Mouse (Mus musculus): ENCODE measurements around the gene Morc3.
"Not testable (repeated sequence)": the region's sequence is repeated elsewhere in the genome, so short reads cannot be mapped to it uniquely, and the experiment has no call there.

The Morc3 gene

GRCm38 (mm10) chr16:93818691-93819324, 13.1 kb upstream of the Morc3 start:
- in situ Hi-C loops (cut with MboI, MseI): no loop called here

- in situ Hi-C loops (cut with MboI, MseI): no loop called here
Measured at GRCm38 (mm10) chr16:93819325-93819696, 12.6 kb upstream of the Morc3 start.

- in situ Hi-C loops (cut with MboI, MseI): no loop called here
Measured at GRCm38 (mm10) chr16:93820040-93820439, 11.9 kb upstream of the Morc3 start.

DNA sequence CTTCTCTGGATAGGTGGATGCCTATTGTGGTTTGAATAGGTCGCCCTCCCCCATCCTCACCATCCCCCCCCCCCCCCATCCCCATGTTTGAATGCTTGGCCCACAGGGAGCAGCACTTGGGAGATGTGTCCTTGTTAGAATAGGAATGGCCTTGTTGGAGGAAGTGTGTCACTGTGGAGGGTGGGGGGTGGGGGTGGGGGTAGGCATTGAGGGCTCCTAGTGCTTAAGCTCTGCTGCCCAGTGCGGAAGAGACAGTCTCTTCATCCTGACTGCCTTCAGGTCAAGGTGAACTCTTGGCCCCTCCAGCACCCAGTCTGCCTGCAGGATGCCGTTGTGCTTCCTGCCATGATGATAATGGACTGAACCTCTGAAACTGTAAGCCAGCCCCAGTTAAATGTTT, 10.2 kb upstream of the Morc3 start:
- in situ Hi-C loops (cut with MboI, MseI): no loop called here

DNA sequence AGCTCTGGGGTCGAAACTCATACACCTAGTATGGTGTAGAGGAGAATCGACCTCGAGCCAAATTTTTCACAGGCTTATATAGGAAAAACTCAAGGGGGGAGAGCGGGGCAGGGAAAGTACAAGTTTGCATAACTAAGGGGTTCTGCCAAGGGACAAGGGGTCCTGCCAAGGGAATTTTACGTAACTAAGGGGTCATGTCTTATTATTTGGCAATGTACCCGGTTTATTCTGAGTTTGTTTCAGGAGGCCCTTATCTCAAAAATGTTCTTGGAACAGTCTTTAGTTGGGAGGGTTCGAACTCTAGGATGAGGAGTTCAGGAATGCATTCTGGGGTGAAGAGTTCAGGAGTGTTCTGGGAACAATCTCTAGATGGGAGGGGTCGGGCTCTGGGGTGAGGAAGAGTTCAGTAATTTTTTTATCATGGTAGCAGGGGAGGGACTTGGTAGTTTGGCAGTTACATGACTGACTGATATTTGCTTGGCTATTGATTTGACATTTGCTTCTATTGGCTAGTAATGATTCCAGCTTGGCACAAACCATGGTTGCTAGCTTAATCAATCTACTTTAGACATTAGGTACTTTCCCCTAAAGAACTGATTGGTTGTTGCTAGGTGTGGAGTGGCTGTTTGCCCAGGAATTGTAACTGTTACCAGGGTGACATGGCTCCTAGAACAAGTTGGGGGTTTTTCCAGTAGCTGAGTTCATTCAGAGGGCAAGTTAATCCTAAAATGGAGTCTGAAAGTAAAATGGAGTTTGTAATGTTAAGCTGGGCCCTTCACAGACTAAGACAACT, 9.3 kb upstream of the Morc3 start:
- in situ Hi-C loops (cut with MboI, MseI): not testable (repeated sequence)

DNA sequence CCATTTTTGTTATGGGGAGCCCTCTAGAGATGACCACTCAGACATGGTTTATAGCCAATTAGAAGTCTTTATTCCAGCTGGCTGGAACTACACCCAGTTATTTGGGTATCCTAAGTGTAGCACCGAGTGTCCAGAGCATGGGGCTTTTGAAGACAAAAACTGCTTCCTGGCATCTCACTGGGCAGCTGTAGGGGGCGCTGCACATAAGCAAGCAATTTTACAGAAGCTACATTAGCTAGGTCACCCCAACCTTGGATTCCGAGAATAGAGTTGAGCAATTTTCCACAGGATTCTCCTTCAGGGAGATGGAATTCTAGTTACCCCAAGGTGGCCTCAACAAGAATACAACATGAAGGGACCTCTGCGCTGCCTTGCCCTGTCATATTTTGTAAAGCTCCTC, 7.1 kb upstream of the Morc3 start:
- in situ Hi-C loops (cut with MboI, MseI): no loop called here

- in situ Hi-C loops (cut with MboI, MseI): no loop called here
Measured at GRCm38 (mm10) chr16:93825463-93825862, 6.5 kb upstream of the Morc3 start.

DNA sequence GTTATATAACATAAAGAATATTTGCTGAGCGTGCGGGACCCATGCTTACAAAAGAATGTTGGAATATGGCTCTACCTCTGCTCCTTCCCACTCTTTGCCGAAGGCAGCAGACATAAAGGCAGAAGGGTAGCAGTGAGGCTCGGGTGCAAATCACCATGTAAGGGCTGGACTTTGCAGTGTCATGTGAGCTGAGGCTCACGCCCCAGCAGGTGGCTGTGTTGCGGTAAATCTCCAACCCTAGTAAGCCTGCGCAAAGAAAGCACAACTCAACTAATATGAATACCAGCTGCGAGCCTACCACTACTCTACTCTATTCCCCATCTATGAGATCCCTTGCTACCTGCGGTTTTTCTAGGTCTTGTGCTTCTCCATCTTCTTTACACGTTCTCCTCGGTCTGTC, 5.9 kb upstream of the Morc3 start:
- in situ Hi-C loops (cut with MboI, MseI): no loop called here

- in situ Hi-C loops (cut with MboI, MseI): not testable (repeated sequence)
Measured at GRCm38 (mm10) chr16:93826478-93826877, 5.4 kb upstream of the Morc3 start.

DNA sequence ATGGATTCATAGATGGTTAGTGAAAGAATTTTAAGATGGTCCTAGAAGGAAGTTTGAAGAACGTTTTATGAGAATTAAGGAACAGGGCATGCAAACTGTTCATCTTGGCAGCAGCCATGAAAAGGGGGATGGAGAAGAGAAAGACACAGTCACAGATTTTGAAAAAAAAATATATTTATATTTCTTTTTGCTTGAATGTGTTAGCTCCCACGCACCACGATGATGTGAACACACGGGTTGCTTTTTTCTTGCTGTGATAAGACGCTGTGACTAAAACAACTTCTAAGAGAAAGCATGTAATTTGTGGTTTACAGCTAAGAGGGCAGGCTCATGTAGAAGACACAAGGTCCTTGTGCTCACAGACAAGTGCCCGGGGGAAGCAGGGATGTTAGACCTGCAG, 5.0 kb upstream of the Morc3 start:
- in situ Hi-C loops (cut with MboI, MseI): no loop called here

- in situ Hi-C loops (cut with MboI, MseI): no loop called here
Measured at GRCm38 (mm10) chr16:93829526-93829925, 2.4 kb upstream of the Morc3 start.

DNA sequence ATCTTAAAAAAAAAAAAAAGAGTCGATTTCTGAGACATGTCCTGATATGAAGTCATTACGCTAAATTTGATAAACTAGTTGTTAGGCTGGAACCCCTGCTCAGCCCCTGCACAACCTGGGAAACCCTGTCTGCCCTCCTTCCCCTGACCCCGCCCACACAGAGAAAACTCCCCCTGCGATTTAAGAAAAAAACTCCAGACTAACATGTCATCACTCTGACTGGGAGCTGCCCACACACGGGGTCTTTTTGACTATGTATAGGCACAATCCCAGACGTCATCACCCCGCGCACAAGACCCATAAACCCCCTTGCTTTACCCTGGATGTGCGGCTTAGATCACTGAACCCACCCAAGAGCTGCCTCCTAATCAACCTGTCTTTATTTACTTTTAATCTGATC, 1.9 kb upstream of the Morc3 start:
- in situ Hi-C loops (cut with MboI, MseI): no loop called here

GRCm38 (mm10) chr16:93830916-93831315, 1.0 kb upstream of the Morc3 start:
- in situ Hi-C loops (cut with MboI, MseI): no loop called here

GRCm38 (mm10) chr16:93832451-93833276, 743 bp downstream of the Morc3 start:
- in situ Hi-C loops (cut with MboI, MseI): no loop called here

- in situ Hi-C loops (cut with MboI, MseI): no loop called here
Measured at GRCm38 (mm10) chr16:93833551-93833950, 1.6 kb downstream of the Morc3 start.

DNA sequence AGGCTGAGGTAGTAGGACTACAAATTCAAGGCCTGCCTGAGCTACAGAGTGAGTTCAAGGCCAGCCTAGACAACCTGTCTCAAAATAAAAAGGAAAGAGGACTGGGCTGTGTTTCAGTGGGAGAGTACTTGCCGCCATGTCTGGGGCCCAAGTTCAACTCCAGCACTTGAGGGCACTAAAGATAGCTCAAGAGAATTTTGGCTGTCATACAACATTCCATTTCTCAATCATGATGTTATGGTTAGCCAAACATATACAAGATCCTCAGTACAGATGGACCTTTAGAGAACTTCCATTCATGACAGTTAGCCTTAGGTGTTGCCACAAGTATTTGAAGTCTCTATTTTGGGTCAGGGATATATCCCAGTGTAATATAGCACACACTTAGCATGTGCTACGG, 2.2 kb downstream of the Morc3 start:
- in situ Hi-C loops (cut with MboI, MseI): no loop called here

GRCm38 (mm10) chr16:93839049-93839448, 7.1 kb downstream of the Morc3 start:
- in situ Hi-C loops (cut with MboI, MseI): loop anchor here (5.0 kb wide), 1 partner anchor 43 kb away; the partner anchor contains the start of gene Chaf1b

DNA sequence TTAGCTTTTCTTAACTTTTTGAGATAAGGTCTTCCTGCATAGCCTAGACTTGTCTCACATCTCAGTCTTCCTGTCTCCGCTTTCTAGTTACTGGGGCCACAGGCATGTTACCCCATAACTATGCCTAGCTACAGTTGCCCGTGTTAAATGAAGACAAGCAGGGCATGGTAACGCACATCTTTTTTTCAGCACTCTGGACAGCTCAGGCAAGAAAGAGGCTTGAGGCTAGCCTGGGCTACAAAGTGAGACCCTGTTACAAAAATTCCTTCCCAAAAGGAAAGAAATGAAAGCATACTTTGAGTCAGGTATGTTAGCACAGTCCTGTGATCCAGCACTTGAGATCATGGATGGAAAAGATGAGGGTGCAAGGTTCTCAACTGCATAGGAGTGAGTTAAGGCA, 18.6 kb downstream of the Morc3 start:
- in situ Hi-C loops (cut with MboI, MseI): no loop called here

GRCm38 (mm10) chr16:93859967-93860366, 28.0 kb downstream of the Morc3 start:
- in situ Hi-C loops (cut with MboI, MseI): loop anchor here (5.0 kb wide), 1 partner anchor 168 kb away; no protein-coding TSS in a partner anchor

GRCm38 (mm10) chr16:93860686-93861085, 28.8 kb downstream of the Morc3 start:
- in situ Hi-C loops (cut with MboI, MseI): no loop called here

GRCm38 (mm10) chr16:93874841-93875240, 42.9 kb downstream of the Morc3 start:
- in situ Hi-C loops (cut with MboI, MseI): no loop called here

DNA sequence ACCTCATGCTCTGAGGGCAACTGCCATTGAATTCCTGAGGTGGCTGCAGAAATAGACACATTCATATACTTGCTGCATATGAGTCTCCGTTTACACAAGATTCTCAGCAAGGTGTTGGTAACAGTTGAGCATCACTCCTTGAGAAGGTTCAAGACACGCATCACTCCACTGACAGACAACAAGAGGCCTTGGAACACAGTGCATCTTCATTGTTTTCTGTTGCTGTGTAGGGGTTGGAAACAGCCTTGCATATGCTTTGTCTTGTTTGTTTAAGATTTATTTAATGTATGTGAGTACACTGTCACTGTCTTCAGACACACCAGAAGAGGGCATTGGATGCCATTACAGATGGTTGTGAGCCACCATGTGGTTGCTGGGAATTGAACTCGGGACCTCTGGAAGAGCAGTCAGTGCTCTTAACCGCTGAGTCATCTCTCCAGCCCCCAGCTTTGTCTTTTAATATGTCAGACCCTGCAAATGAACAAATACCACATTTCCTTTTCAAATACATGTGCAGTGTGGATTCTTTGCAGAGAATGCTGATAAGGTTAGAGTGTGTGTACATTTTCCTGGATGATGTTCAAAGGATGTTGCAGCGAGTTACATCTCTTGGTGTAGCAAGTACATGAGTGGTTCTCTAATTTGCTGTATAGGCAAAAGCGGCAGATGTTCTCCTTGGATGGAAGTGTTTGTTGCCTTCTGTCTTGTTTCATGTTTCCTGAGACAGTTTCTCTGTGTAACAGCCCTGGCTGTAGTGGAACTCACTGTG, 45.9 kb downstream of the Morc3 start:
- in situ Hi-C loops (cut with MboI, MseI): no loop called here
